Mouse (Mus musculus): Measurements from ENCODE around the gene Atp8a1.

DNA sequence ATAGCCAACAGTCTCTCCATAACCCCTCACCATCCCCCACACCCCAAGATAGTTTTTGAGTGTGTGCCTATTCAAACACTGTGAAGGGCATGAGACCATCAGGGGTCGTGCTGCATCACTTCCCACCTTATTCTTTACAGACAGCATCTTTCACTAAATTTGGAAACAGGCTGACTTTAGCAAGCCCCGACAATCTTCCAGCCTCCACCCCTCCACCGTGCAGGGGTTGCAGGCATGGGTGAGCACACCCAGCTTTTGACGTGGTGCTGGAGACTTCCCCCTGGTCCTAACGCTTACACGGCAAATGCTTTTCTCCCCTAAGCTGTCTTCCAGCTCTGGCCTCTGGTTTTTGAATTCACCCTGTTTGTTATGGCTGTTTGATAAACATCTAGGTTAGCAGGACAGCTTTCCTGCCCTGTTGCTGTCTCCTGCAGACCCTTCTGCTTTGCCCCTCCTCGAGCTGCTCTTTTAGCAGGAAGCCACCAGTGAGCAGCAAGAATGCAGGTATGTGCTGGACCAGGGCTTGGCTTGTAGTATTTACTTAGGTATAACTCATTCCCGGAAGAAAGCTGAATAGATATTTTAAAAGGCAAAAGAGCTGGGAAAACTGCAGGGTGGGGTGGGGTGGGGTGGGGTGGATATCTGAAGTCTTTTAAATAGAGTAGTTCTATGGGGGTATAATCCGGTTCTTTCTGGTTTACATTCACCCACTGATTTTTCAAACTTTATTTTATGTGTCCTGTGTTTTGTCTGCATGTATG, 218.9 kb downstream of the Atp8a1 start:
- TF ChIP-seq POLR2A (IDR thresholded peaks at IDR 0.05; ENCODE audit: insufficient read depth, low read length) (no peak), CTCF (IDR thresholded peaks at IDR 0.05; ENCODE audit: low read depth, low read length) (no peak)
